Mouse (Mus musculus): Measurements from ENCODE around the gene Rasgrf1. TPM values are rescaled to one million over a fixed set of nuclear protein-coding genes. Genes with fewer than 3 reads are reported as not detected.

The Rasgrf1 gene
- polyA plus RNA-seq, 1 experiment: not detected

- Histone ChIP-seq H3K27ac (ENCODE audit: insufficient read depth, low read length) (no peak overlapping the region), H3K27me3 (ENCODE audit: control insufficient read depth, insufficient read depth, low read length, poor library complexity, severe bottlenecking) (no peaks in the 10 kb centered on the region), H3K9me3 (replicated peaks; ENCODE audit: control insufficient read depth, insufficient read depth, low read length, poor library complexity, severe bottlenecking) (peaks cover 21% of the 10 kb centered on the region), H3K9ac (ENCODE audit: low read depth, poor library complexity, severe bottlenecking) (no peak overlapping the region), H3K4me1 (ENCODE audit: control insufficient read depth, insufficient read depth, low read length) (no peaks in the 10 kb centered on the region), H3K36me3 (ENCODE audit: control insufficient read depth, insufficient read depth, low read length, poor library complexity, severe bottlenecking) (no peaks in the 10 kb centered on the region), H3K4me3 (ENCODE audit: low read depth, low read length) (no peak overlapping the region)
- TF ChIP-seq EP300 (IDR thresholded peaks at IDR 0.05; ENCODE audit: insufficient read depth, low read depth, low read length): no peak
- TF ChIP-seq POLR2A (IDR thresholded peaks at IDR 0.05; ENCODE audit: insufficient read depth, low read length): no peak
- no peak for TF ChIP-seq CTCF (IDR thresholded peaks at IDR 0.05; ENCODE audit: low read depth, low read length)
Observed at GRCm38 (mm10) chr9:90047937-90048627, 138.4 kb downstream of the Rasgrf1 start.

DNA sequence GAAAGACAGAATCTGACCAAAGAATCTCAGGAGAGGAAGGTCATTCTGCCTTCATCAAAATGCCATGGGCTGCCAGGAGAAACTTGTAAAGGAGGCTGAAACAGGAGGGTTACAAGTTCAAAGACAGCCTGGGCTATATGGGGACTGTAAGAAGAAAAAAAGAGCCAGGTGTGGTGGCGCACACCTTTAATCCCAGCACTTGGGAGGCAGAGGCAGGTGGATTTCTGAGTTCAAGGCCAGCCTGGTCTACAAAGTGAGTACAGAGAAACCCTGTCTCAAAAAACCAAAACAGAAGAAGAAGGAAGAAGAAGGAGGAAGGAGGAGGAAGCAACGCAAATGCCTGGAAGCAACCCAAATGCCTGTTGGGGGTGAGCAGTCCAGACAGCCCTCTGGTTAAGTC lies 144.1 kb downstream of the Rasgrf1 start, which contains the start of gene Ctsh:
Ctsh (plus strand) TSS at position 301 of the 400 bp plus-strand sequence.
- Histone ChIP-seq H3K27ac (ENCODE audit: insufficient read depth, low read length) (no peak within 1 kb of the TSS), H3K36me3 (ENCODE audit: control insufficient read depth, insufficient read depth, low read length, poor library complexity, severe bottlenecking) (no peaks in the 10 kb centered on the region), H3K4me1 (ENCODE audit: control insufficient read depth, insufficient read depth, low read length) (no peaks in the 10 kb centered on the region), H3K9me3 (replicated peaks; ENCODE audit: control insufficient read depth, insufficient read depth, low read length, poor library complexity, severe bottlenecking) (no peaks in the 10 kb centered on the region), H3K9ac (ENCODE audit: low read depth, poor library complexity, severe bottlenecking) (peak within 1 kb of the TSS; percentile 65), H3K27me3 (ENCODE audit: control insufficient read depth, insufficient read depth, low read length, poor library complexity, severe bottlenecking) (peaks cover 1% of the 10 kb centered on the region; the same call in 1 of the 2 replicates), H3K4me3 (ENCODE audit: low read depth, low read length) (peak within 1 kb of the TSS; percentile 67)
- TF ChIP-seq EP300 (IDR thresholded peaks at IDR 0.05; ENCODE audit: insufficient read depth, low read depth, low read length) (no peak), POLR2A (IDR thresholded peaks at IDR 0.05; ENCODE audit: insufficient read depth, low read length) (no peak), CTCF (IDR thresholded peaks at IDR 0.05; ENCODE audit: low read depth, low read length) (no peak)

GRCm38 (mm10) chr9:90054371-90055145 lies 144.8 kb downstream of the Rasgrf1 start:
- peak overlapping the region; percentile 65 for H3K9ac ChIP-seq (ENCODE audit: low read depth, poor library complexity, severe bottlenecking)
- no peak overlapping the region for H3K27ac ChIP-seq (ENCODE audit: insufficient read depth, low read length)
- peak overlapping the region; percentile 67 for H3K4me3 ChIP-seq (ENCODE audit: low read depth, low read length)
- H3K4me1 ChIP-seq (ENCODE audit: control insufficient read depth, insufficient read depth, low read length): no peaks in the 10 kb centered on the region
- H3K36me3 ChIP-seq (ENCODE audit: control insufficient read depth, insufficient read depth, low read length, poor library complexity, severe bottlenecking): no peaks in the 10 kb centered on the region
- TF ChIP-seq CTCF (IDR thresholded peaks at IDR 0.05; ENCODE audit: low read depth, low read length): peak; percentile 16
- TF ChIP-seq EP300 (IDR thresholded peaks at IDR 0.05; ENCODE audit: insufficient read depth, low read depth, low read length): no peak
- peaks cover 1% of the 10 kb centered on the region; the same call in 1 of the 2 replicates for H3K27me3 ChIP-seq (ENCODE audit: control insufficient read depth, insufficient read depth, low read length, poor library complexity, severe bottlenecking)
- no peaks in the 10 kb centered on the region for H3K9me3 ChIP-seq (replicated peaks; ENCODE audit: control insufficient read depth, insufficient read depth, low read length, poor library complexity, severe bottlenecking)

DNA sequence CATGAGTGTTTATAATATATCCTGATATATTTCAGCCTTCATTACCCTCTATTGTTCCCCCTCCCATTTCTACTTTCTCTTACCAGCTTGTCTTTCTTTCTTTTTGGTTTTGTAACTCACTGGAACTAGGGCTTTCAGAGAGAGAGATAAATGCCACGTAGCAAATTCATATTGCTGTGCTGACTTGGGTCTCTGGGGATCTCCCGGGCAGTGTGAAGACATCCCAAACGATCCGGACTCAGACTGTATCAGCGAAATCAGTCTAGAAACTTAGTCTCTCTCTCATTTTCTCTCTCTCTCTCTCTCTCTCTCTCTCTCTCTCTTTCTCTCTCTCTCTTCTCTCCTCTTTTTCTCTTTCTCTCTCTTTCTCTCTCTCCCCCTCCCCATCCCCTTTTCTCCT lies 145.7 kb downstream of the Rasgrf1 start:
- TF ChIP-seq EP300 (IDR thresholded peaks at IDR 0.05; ENCODE audit: insufficient read depth, low read depth, low read length) (no peak), CTCF (IDR thresholded peaks at IDR 0.05; ENCODE audit: low read depth, low read length) (no peak)
- H3K27me3 ChIP-seq (ENCODE audit: control insufficient read depth, insufficient read depth, low read length, poor library complexity, severe bottlenecking): peaks cover 1% of the 10 kb centered on the region; the same call in 1 of the 2 replicates
- H3K4me3 ChIP-seq (ENCODE audit: low read depth, low read length): no peak overlapping the region
- no peaks in the 10 kb centered on the region for H3K9me3 ChIP-seq (replicated peaks; ENCODE audit: control insufficient read depth, insufficient read depth, low read length, poor library complexity, severe bottlenecking)
- no peak overlapping the region for H3K27ac ChIP-seq (ENCODE audit: insufficient read depth, low read length)
- H3K36me3 ChIP-seq (ENCODE audit: control insufficient read depth, insufficient read depth, low read length, poor library complexity, severe bottlenecking): no peaks in the 10 kb centered on the region
- no peaks in the 10 kb centered on the region for H3K4me1 ChIP-seq (ENCODE audit: control insufficient read depth, insufficient read depth, low read length)
- no peak overlapping the region for H3K9ac ChIP-seq (ENCODE audit: low read depth, poor library complexity, severe bottlenecking)

- no peak overlapping the region for H3K4me3 ChIP-seq (ENCODE audit: low read depth, low read length)
- peaks cover 1% of the 10 kb centered on the region; the same call in 1 of the 2 replicates for H3K27me3 ChIP-seq (ENCODE audit: control insufficient read depth, insufficient read depth, low read length, poor library complexity, severe bottlenecking)
- no peak overlapping the region for H3K27ac ChIP-seq (ENCODE audit: insufficient read depth, low read length)
- no peaks in the 10 kb centered on the region for H3K36me3 ChIP-seq (ENCODE audit: control insufficient read depth, insufficient read depth, low read length, poor library complexity, severe bottlenecking)
- TF ChIP-seq POLR2A (IDR thresholded peaks at IDR 0.05; ENCODE audit: insufficient read depth, low read length) (no peak), CTCF (IDR thresholded peaks at IDR 0.05; ENCODE audit: low read depth, low read length) (no peak), EP300 (IDR thresholded peaks at IDR 0.05; ENCODE audit: insufficient read depth, low read depth, low read length) (no peak)
- H3K4me1 ChIP-seq (ENCODE audit: control insufficient read depth, insufficient read depth, low read length): no peaks in the 10 kb centered on the region
- H3K9ac ChIP-seq (ENCODE audit: low read depth, poor library complexity, severe bottlenecking): no peak overlapping the region
- H3K9me3 ChIP-seq (replicated peaks; ENCODE audit: control insufficient read depth, insufficient read depth, low read length, poor library complexity, severe bottlenecking): no peaks in the 10 kb centered on the region
Observed at GRCm38 (mm10) chr9:90055911-90056310, 146.2 kb downstream of the Rasgrf1 start.

GRCm38 (mm10) chr9:90056716-90057115 lies 147.0 kb downstream of the Rasgrf1 start:
- Histone ChIP-seq H3K4me1 (ENCODE audit: control insufficient read depth, insufficient read depth, low read length) (no peaks in the 10 kb centered on the region), H3K9ac (ENCODE audit: low read depth, poor library complexity, severe bottlenecking) (no peak overlapping the region), H3K9me3 (replicated peaks; ENCODE audit: control insufficient read depth, insufficient read depth, low read length, poor library complexity, severe bottlenecking) (no peaks in the 10 kb centered on the region), H3K27ac (ENCODE audit: insufficient read depth, low read length) (no peak overlapping the region), H3K27me3 (ENCODE audit: control insufficient read depth, insufficient read depth, low read length, poor library complexity, severe bottlenecking) (peaks cover 1% of the 10 kb centered on the region; the same call in 1 of the 2 replicates), H3K36me3 (ENCODE audit: control insufficient read depth, insufficient read depth, low read length, poor library complexity, severe bottlenecking) (no peaks in the 10 kb centered on the region), H3K4me3 (ENCODE audit: low read depth, low read length) (no peak overlapping the region)
- TF ChIP-seq EP300 (IDR thresholded peaks at IDR 0.05; ENCODE audit: insufficient read depth, low read depth, low read length) (no peak), CTCF (IDR thresholded peaks at IDR 0.05; ENCODE audit: low read depth, low read length) (no peak), POLR2A (IDR thresholded peaks at IDR 0.05; ENCODE audit: insufficient read depth, low read length) (no peak)

Data from ES-Bruce4 (cell line).